Mouse (Mus musculus): ENCODE measurements around the gene Ppfibp2.
A peak's percentile ranks its signal among the peaks of the same experiment; 100 is the strongest.

Ppfibp2 gene

GRCm38 (mm10) chr7:107702461-107703380 is 107.7 kb downstream of the Ppfibp2 start:
- peak; percentile 68 for DNase-seq

DNA sequence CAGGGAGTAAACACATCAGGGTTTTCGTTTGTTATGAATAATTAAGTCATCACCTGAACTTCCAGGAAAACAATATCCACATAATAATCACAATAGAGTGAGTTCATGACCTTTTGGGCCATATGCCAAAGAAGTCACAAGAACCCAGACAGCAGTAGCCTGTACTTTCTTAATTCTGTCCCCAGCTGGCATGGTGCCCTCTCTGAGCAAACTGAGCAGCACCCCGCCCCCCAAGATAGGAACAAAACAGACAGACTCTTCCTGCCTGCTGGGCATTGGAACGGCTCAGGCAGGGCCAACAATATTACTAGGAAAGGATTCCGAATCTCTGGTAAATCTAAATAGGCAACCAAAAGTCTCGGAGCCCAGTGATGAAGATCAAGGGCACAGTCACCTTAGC is 110.9 kb downstream of the Ppfibp2 start:
- no peak for DNase-seq

GRCm38 (mm10) chr7:107707650-107708049 is 112.6 kb downstream of the Ppfibp2 start:
- peak; percentile 86 for DNase-seq

- peak; percentile 94 for DNase-seq
These were observed 113.6 kb downstream of the Ppfibp2 start for GRCm38 (mm10) chr7:107708491-107709112.

- DNase-seq = no peak
These were observed 117.7 kb downstream of the Ppfibp2 start for GRCm38 (mm10) chr7:107712743-107713142.

- DNase-seq = no peak
These were observed 119.1 kb downstream of the Ppfibp2 start for GRCm38 (mm10) chr7:107714067-107714466.

GRCm38 (mm10) chr7:107720771-107721170 is 125.8 kb downstream of the Ppfibp2 start:
- no peak for DNase-seq

GRCm38 (mm10) chr7:107722536-107722935 is 127.5 kb downstream of the Ppfibp2 start:
- no peak for DNase-seq

GRCm38 (mm10) chr7:107727538-107727937 is 132.5 kb downstream of the Ppfibp2 start:
- no peak for DNase-seq

DNA sequence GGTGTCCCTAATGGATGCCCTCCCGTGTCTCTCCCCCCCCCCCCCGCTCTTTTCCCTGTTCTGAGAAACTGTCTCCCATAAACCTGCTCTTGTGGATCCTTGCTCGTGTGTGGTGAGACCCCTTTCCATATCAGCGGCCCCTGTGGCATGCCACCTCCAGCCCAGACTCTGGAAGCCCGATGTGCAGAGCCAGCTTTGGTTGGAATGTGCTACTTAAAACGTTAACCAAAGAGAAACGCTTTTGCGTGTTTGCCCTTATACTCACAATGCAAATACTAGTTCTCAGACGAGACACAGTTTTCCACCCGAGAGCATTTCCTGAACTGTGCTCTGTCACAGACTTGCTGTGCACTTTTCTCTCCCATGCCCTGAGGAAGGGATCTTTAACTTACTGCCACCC is 135.6 kb downstream of the Ppfibp2 start:
- DNase-seq = no peak

DNA sequence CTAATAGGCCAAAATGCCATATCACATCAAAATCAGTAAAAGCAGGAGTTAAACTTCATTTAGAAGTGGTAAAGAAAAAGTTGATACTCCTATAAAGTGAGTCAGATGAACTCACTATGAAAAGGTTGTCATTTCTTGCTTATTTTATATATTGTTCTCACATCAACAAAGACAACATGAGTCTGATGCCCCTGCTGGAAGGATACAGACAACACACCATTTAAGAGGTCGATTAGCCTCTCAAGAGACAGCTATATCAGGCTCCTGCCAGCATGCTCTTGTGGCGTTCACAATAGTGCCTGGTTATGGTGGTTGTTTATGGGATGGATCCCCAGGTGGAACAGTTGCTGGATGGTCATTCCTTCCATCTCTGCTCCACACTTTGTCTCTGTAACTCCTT is 138.2 kb downstream of the Ppfibp2 start:
- no peak for DNase-seq

DNA sequence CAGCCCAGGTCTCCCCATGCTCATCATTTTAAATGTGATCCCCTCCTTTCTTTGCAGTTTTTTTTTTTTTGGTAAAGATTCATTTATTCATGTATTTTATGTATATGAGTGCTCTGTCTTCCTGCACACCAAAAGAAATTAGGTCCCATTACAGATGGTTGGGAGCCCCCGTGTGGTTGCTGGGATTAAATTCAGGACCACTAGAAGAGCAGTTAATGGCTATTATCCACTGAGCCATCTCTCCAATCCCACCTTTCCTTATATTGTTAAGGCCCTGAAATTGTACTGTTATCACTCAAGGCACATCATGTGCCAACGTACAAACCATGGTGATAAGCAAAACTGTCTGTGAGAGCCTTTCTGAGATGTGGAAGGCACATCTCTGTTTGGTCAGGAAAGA is 143.7 kb downstream of the Ppfibp2 start:
- DNase-seq = peak; percentile 53

DNA sequence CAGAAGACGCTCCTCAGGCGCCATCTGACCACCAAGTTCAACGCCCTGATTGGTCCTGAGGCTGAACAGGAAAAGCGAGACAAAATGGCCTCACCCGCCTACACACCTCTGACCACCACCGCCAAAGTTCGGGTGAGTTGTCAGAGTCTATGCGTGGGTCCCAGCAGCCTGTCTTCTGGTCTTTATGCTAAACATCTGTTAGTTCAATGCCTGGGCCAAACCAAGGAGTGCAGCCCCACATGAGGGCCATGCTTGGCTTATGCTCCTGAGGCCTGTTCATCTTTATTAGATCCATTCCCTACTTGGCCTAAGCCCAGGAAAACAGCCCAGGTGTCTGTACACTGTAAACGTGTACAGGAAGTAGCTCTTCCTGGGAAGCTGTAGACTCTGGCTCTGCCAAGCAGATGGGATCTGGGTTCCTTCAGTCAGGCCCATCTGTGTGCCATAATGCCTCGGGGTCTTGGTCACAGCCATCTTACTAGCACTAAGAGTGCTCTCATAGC is 148.0 kb downstream of the Ppfibp2 start:
- no peak for DNase-seq

DNA sequence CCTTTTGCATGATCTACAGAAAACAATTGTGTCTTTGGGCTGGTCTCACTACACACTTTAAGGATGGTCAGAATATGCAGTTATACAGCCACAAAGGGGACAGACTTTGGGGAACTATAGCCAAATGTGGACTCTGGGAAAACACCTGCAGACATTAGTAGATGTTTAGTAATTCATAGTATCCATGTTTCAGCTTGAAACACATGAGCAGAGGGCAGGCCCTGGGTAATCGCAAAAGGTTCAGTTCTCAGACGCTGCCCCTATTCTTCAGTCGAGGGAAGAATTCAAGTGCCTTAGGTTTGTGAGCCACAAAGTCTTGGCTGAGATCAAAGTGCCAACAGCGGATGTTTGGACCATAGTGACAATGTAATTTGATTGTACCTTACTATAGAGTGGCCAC is 149.4 kb downstream of the Ppfibp2 start:
- no peak for DNase-seq

DNA sequence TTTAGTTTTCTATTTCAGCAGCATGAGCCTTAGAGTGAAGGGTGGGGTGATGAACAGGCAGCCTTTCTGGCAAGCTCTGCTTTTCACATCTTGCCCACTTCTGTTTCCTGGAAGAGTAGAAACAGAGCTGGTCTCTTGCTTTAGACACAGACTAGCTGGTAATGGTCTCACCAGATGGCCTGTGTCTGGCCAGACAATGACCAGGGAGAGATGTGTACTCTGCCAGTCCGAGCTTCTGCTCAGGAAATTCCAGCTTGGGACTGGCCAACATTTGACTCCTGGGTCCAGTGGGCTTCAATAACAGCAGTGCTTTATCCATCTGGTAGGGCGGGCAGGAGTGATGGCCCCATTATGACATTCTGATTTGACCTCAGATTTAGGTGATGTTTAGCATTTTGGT is 150.1 kb downstream of the Ppfibp2 start:
- DNase-seq = no peak

DNA sequence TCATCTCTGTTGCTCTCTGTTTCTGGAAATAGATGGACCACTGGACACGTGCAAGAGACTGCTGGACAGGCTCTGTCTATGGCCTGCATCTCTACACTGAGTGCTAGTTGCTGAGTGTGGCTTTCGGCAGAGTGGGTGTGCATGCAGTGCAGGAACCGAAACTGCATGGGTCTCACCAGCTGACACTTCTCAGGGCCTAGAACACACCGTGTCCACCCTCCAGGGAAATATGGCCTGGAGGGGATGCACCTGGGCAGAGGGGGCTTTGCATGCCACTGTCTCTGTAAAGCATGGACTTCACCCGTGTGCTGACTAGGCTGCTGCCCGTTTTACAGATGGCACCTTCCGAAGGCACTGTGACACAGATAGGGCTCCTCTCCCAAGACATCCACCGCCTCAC is 151.0 kb downstream of the Ppfibp2 start:
- DNase-seq = no peak

GRCm38 (mm10) chr7:107747476-107747875 is 152.5 kb downstream of the Ppfibp2 start:
- DNase-seq = no peak

GRCm38 (mm10) chr7:107747954-107748353 is 152.9 kb downstream of the Ppfibp2 start:
- DNase-seq = peak; percentile 76

DNA sequence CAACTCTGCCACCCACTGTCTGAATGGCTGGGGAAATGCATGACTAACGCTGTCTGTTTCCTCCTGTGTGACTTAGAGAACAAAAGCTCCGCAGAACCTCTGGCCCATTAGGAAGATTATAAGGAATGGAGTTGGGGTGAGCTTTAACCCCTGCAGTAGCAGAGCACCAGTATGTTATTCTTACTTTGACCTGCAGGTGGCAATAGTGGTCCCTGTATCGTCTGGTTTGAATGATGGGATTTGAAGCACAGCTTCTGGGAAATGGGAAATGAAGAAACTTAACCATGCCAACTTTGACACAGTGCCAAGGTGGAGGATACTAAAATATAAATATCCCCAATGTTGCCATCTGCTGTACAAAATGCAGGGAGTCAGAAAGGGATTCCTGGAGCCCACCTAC is 154.3 kb downstream of the Ppfibp2 start:
- DNase-seq = peak; percentile 19

- no peak for DNase-seq
These were observed 154.7 kb downstream of the Ppfibp2 start for GRCm38 (mm10) chr7:107749721-107750120.

DNA sequence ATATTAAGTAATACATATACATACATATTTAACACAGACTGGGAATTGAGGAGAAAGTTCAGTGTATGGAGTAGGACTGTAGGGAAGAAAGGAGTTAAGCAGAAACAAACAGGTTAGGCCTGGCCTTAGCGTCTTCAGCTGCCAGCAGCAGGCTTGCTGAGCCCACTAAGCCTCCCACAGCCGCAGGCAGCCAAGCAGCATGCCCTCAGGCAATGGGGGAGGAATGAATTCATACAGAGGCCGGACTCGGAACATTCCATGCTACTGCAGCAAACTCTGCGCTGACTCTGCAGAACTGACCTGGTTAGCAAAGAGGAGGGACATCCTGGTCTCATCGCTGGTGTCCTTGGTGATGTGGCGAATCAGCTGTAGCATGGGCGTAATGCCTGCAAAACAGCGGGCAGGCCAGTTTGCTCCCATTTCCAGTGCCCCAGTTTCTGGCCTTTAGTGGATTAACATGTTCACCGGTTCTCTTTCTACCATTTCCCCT is 157.1 kb downstream of the Ppfibp2 start:
- DNase-seq = no peak

- DNase-seq = no peak
These were observed 160.9 kb downstream of the Ppfibp2 start for GRCm38 (mm10) chr7:107755905-107756304.

- no peak for DNase-seq
These were observed 161.7 kb downstream of the Ppfibp2 start for GRCm38 (mm10) chr7:107756748-107757147.

All from thymus, postnatal 14 days (tissue).